Mouse (Mus musculus): Measurements from ENCODE around the gene AC124108.1. TPM values are rescaled to one million over a fixed set of nuclear protein-coding genes. Genes with fewer than 3 reads are reported as not detected.

Gene AC124108.1
- polyA plus RNA-seq, 1 experiment from 2014 or later = 0.19 TPM

DNA sequence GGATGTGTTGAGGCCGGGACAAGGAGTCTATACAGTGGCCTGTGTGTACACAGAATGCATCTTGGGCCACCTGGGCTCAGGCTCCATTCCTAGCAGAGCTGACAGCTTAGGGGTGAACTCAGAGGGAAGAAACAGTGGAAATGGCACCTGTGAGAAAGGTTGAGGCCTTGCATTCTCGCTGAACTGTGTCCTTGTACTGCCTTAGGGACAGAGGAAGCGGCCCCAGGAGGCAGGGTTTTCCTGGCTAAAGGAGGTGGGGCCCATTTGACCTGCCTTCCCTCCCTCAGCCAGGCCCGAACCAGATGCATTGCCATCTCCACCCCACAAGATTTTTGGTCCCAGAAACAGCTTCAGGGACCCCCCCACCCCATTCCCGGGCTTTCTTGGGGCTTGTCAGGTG, 4.4 kb downstream of the AC124108.1 start:
- no peak overlapping the region for H3K27ac ChIP-seq
- no peak overlapping the region for H3K4me2 ChIP-seq (replicated peaks)
- H3K27me3 ChIP-seq = peaks cover 63% of the 10 kb centered on the region
- ATAC-seq (ENCODE audit: low FRiP score, low read depth) = no peak
- no peaks in the 10 kb centered on the region for H3K36me3 ChIP-seq
- peak overlapping the region; percentile 31; the same call in 1 of the 2 replicates for H3K9ac ChIP-seq
- H3K4me1 ChIP-seq = peaks cover 67% of the 10 kb centered on the region
- 34% methylated on average over 5 of the region's 5 CpGs for WGBS
- H3K9me3 ChIP-seq = no peaks in the 10 kb centered on the region
- no peak overlapping the region for H3K4me3 ChIP-seq

DNA sequence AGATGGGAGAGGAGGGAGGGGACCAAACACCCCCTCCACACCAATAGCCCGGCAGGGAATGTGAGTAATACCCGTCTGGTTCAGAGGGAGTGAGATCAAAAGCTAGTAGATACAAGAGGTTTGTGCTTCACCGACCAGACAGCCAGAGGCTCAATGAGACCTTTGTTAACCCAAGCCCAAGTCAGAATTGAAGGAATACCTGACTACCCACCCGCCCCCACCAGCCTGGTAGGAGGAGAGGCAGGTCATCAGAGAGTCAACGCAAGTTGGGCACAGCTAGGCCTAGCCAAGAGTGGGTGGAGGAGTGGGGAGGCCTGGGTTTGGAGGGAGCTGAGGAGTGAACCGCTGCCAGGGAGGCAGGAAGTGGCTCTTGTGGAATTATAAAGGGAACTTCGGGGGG, 5.1 kb downstream of the AC124108.1 start:
- Histone ChIP-seq H3K9ac (no peak overlapping the region), H3K36me3 (no peaks in the 10 kb centered on the region), H3K4me3 (no peak overlapping the region), H3K27ac (no peak overlapping the region), H3K4me2 (replicated peaks) (no peak overlapping the region), H3K27me3 (peaks cover 57% of the 10 kb centered on the region), H3K4me1 (peaks cover 65% of the 10 kb centered on the region), H3K9me3 (no peaks in the 10 kb centered on the region)
- ATAC-seq (ENCODE audit: low FRiP score, low read depth) = no peak
- WGBS = 13% methylated on average over 7 of the region's 7 CpGs

DNA sequence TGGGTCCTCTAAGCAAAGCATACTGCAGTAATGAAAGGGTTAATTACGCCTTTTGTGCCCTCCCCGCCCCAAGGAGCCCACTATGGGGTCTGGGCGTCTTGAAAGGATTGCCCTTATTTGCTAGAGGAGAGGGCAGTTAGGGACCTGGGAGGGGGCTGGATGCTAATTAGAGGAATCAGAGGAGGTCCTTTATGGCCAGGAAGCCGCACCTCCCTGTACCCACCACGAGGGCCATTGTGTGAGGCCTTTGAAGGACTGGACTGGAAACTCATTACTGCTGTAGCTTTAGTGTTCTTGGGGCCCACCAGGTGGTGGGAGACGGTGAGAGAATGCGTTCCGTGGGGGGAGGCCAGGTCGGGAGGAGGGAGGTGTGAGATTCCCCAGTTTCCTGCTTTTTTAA, 6.4 kb downstream of the AC124108.1 start:
- Histone ChIP-seq H3K4me3 (no peak overlapping the region), H3K36me3 (no peaks in the 10 kb centered on the region), H3K4me1 (peaks cover 61% of the 10 kb centered on the region), H3K27ac (no peak overlapping the region), H3K9me3 (no peaks in the 10 kb centered on the region), H3K27me3 (peaks cover 43% of the 10 kb centered on the region), H3K9ac (no peak overlapping the region), H3K4me2 (replicated peaks) (no peak overlapping the region)
- ATAC-seq (ENCODE audit: low FRiP score, low read depth) = no peak
- 5% methylated on average over 9 of the region's 9 CpGs for WGBS

DNA sequence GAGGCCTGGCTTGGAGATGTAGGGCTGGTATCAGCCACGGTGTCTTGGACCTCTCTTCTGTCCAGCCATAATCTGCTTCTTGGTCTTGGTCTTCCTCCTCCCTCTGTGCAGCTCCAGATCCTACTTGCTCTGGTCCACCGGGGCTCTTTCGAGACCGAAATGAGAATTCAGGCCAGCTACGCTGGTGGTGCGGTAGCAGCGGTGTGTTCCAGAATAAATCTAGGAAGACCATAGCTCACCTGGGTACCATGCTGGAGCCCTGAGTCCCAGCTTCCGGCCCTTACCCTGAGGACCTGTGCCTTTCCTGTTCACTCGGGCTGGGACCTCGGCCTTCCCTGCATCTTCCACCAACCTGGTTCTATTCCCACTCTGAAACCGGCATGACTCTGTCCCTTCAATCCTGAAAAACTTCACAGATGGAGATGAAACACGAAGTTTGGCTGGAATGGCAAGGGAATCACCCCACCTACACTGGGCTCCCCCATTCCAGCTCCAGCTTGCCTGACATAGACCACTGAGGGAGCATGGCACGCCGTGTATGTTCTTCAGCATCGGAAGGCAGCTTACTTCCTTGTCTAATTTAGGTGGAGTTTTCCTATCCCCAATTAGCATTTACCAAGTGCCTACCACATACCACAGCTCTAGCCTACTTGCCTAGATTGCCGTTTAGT, 7.3 kb downstream of the AC124108.1 start:
- no peak overlapping the region for H3K27ac ChIP-seq
- H3K4me1 ChIP-seq = peaks cover 61% of the 10 kb centered on the region
- no peak overlapping the region for H3K4me2 ChIP-seq (replicated peaks)
- H3K9me3 ChIP-seq = no peaks in the 10 kb centered on the region
- 78% methylated on average over 16 of the region's 16 CpGs for WGBS
- H3K9ac ChIP-seq = no peak overlapping the region
- no peaks in the 10 kb centered on the region for H3K36me3 ChIP-seq
- peaks cover 35% of the 10 kb centered on the region for H3K27me3 ChIP-seq
- no peak for ATAC-seq (ENCODE audit: low FRiP score, low read depth)
- no peak overlapping the region for H3K4me3 ChIP-seq

DNA sequence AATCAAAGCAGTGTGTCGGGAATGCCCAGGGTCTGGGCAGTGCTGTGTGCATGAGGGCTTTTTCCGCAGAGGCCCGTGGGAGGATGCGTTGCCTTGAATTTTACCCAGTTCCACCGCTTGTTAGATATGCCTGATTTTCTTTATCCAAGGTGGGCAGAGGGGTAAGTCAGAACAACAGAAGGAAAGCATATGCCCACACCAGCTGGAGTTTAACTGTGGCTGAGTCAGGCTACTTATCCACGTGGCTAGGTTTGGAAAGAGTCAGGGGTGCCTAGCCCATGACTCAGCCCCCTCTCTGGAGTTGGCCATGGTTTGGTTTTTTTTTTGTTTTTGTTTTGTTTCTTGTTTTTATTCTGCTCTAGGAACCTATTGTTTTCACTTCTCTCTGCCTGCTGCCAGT, 8.0 kb downstream of the AC124108.1 start:
- H3K4me2 ChIP-seq (replicated peaks) = no peak overlapping the region
- WGBS = 75% methylated on average over 6 of the region's 6 CpGs
- no peaks in the 10 kb centered on the region for H3K36me3 ChIP-seq
- H3K27ac ChIP-seq = no peak overlapping the region
- no peak for ATAC-seq (ENCODE audit: low FRiP score, low read depth)
- H3K4me3 ChIP-seq = no peak overlapping the region
- peaks cover 28% of the 10 kb centered on the region for H3K27me3 ChIP-seq
- H3K9me3 ChIP-seq = no peaks in the 10 kb centered on the region
- H3K4me1 ChIP-seq = peaks cover 61% of the 10 kb centered on the region
- no peak overlapping the region for H3K9ac ChIP-seq

DNA sequence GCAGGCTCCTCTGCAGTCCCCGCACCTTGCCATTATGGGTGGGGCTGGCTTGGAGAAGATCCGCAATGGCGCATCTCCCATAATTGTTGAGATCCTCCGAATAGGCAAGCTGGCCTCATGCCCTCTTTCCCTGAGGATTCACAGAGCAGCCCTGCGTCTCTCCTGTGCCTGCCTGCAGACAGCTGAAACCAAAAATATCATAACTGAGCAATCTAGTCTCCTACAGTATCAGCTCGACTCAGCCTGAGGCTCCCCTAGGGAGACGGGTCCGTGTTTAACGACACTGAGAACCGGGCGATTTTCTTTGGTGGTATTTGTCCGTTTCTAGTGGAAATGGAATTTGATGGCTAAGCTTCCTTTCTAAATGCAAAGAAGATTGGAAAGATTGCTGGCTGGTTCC, 8.7 kb downstream of the AC124108.1 start:
- Histone ChIP-seq H3K4me1 (peaks cover 55% of the 10 kb centered on the region), H3K9me3 (no peaks in the 10 kb centered on the region), H3K4me2 (replicated peaks) (peak overlapping the region; percentile 57), H3K36me3 (no peaks in the 10 kb centered on the region), H3K4me3 (peak overlapping the region; percentile 38), H3K27me3 (peaks cover 23% of the 10 kb centered on the region), H3K9ac (0 out of 2 replicates have a peak overlapping the region, but pooled peaks have one; percentile 25), H3K27ac (no peak overlapping the region)
- ATAC-seq (ENCODE audit: low FRiP score, low read depth) = no peak
- 20% methylated on average over 12 of the region's 12 CpGs for WGBS

DNA sequence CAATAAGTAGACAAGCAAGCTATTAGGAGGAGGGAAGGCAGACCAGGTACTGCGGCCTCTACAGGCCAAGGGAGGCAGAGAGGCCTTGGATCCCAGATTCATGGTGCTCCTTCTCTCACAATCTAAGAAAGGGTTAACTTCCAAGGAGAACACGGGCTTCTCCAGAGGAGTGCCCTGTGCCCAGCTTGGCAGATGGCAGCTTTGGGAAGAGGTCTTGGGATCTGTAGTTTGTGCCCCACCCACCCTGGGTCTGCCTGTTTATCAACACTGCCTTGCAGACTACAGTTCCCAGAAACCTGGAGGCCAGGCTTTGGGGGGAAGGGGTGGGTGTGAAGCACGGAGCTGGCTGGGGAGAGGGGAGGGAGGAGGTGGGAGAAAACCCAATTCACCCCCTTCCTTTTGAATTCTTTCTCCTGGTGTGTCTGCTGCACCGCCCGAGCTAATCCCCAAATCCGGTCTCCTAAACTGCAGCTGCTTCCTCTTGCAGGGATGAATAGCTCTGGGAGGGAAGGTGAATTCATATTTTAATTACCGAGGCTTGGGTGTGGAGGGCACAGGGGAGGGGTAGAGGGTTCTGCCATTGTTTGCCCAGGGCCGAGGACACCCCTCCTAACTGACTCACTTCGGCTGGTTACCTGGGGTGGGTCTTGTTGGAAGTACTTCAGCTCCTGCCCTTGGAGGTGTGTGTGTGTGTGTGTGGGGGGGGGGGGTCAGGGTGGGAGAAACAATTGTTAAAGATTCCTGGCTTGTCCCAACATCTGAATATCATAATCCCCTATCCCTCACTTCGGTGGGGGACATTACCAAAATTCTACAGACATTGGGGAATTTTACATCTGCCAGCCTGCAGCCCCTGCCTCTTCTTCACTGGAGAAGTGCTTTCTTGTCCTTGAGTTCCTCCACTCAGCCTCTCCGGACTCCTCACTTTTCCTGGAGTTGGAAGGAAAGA, 9.6 kb downstream of the AC124108.1 start:
- H3K4me3 ChIP-seq = peak overlapping the region; percentile 38
- WGBS = 12% methylated on average over 10 of the region's 11 CpGs
- no peaks in the 10 kb centered on the region for H3K9me3 ChIP-seq
- H3K27me3 ChIP-seq = peaks cover 21% of the 10 kb centered on the region; the same call in 1 of the 2 replicates
- peak overlapping the region; percentile 48 for H3K9ac ChIP-seq
- no peak overlapping the region for H3K27ac ChIP-seq
- ATAC-seq (ENCODE audit: low FRiP score, low read depth) = peak; percentile 91
- H3K4me2 ChIP-seq (replicated peaks) = peak overlapping the region; percentile 57
- no peaks in the 10 kb centered on the region for H3K36me3 ChIP-seq
- H3K4me1 ChIP-seq = peaks cover 47% of the 10 kb centered on the region

DNA sequence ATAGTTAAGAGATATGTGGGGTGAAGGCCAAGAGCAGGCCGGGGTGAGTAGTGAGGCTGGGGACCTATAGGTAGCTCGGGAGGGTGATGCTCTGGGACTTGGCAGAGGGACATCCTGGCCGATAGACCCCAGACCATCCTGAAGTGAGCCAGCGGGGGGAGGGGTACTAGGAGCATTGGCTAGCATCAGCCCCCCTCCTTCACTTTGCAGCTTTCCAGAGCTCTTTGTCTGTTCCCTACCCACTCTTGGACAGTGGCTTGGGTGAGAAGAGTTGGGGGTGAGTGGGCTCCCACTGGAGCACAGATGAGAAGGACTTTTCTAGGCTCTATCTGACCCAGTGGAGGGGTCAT, 10.2 kb downstream of the AC124108.1 start:
- peak overlapping the region; percentile 38 for H3K4me3 ChIP-seq
- 36% methylated on average over 4 of the region's 4 CpGs for WGBS

DNA sequence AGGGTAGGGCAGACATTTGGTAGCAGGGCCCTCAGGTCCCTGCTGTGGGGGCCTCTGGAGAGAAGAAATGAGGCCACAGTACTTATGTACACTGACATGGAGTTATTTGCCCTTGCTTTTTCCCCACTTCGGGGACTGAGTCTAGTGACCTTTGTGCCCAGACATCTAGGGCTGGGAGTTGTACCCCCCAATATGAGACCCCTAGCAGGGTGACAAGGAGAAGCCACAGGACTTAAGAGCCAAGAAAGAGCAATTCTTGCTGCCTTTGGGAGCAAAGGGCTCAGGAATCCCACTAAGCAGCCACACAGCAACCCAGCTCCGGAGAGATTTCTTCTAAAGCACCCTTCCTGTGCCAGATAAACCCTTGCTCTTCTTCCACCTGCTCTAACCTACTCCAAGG, 10.7 kb downstream of the AC124108.1 start:
- 63% methylated on average over 2 of the region's 2 CpGs for WGBS
- H3K4me2 ChIP-seq (replicated peaks) = peak overlapping the region; percentile 57
- peak overlapping the region; percentile 38; the same call in 1 of the 2 replicates for H3K4me3 ChIP-seq
- peak overlapping the region; percentile 31 for H3K9ac ChIP-seq
- H3K27me3 ChIP-seq = peaks cover 16% of the 10 kb centered on the region; the same call in 1 of the 2 replicates
- no peaks in the 10 kb centered on the region for H3K9me3 ChIP-seq
- peaks cover 39% of the 10 kb centered on the region for H3K4me1 ChIP-seq
- ATAC-seq (ENCODE audit: low FRiP score, low read depth) = no peak
- no peaks in the 10 kb centered on the region for H3K36me3 ChIP-seq
- H3K27ac ChIP-seq = no peak overlapping the region

More for the DNA sequence above, 10.2 kb downstream of the AC124108.1 start:
- ATAC-seq (ENCODE audit: low FRiP score, low read depth) = no peak
- H3K27me3 ChIP-seq = peaks cover 20% of the 10 kb centered on the region; the same call in 1 of the 2 replicates
- peak overlapping the region; percentile 57 for H3K4me2 ChIP-seq (replicated peaks)
- H3K9ac ChIP-seq = peak overlapping the region; percentile 31
- no peaks in the 10 kb centered on the region for H3K36me3 ChIP-seq
- no peaks in the 10 kb centered on the region for H3K9me3 ChIP-seq
- peaks cover 42% of the 10 kb centered on the region for H3K4me1 ChIP-seq
- H3K27ac ChIP-seq = no peak overlapping the region

DNA sequence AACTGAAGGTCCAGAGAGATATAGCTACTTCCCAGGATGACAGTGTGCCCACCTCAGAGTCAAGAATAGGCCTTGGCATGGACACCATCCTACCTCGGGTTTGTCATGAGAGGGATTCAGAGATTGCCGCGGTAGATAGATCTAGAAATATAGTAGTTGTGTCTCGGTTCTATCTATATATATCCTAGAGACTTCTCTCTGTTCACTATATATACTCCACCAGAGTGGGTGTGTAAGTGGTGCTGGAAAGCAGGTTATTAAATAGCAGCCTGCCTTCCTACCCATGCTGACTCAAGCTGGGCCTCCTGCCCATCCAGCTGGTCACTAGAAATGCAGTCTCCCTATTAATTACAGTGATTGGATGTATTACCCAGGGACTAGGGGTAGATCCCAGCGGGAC, 11.5 kb downstream of the AC124108.1 start:
- Histone ChIP-seq H3K4me2 (replicated peaks) (no peak overlapping the region), H3K36me3 (no peaks in the 10 kb centered on the region), H3K4me3 (no peak overlapping the region), H3K27ac (no peak overlapping the region), H3K9ac (no peak overlapping the region), H3K27me3 (peaks cover 10% of the 10 kb centered on the region; the same call in 1 of the 2 replicates), H3K9me3 (no peaks in the 10 kb centered on the region), H3K4me1 (peaks cover 37% of the 10 kb centered on the region)
- ATAC-seq (ENCODE audit: low FRiP score, low read depth) = no peak
- 90% methylated on average over 5 of the region's 5 CpGs for WGBS

DNA sequence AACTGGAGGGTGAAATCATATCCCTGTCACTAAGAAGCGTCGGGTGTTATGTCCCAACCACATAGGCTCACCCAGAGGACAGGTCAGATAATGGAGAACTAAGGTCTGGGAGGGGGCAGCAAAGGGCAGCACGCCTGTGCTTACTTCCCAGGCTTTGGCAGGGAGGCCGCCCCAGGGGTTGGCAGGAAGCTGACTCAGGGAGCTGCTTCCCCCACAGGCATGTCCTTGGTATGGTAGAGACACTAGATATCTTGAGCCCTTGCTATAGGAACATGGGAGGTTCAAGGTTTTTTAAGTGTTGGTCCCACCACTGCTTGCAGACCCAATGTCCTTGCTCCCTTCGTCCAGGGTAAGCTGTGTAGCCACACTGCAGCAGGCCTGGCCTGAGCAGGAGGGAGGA, 14.7 kb downstream of the AC124108.1 start:
- Histone ChIP-seq H3K4me3 (no peak overlapping the region), H3K4me1 (peaks cover 35% of the 10 kb centered on the region), H3K9me3 (no peaks in the 10 kb centered on the region), H3K9ac (no peak overlapping the region), H3K4me2 (replicated peaks) (no peak overlapping the region), H3K27ac (no peak overlapping the region), H3K36me3 (no peaks in the 10 kb centered on the region), H3K27me3 (peaks cover 9% of the 10 kb centered on the region)
- no peak for ATAC-seq (ENCODE audit: low FRiP score, low read depth)
- 53% methylated on average over 5 of the region's 5 CpGs for WGBS

DNA sequence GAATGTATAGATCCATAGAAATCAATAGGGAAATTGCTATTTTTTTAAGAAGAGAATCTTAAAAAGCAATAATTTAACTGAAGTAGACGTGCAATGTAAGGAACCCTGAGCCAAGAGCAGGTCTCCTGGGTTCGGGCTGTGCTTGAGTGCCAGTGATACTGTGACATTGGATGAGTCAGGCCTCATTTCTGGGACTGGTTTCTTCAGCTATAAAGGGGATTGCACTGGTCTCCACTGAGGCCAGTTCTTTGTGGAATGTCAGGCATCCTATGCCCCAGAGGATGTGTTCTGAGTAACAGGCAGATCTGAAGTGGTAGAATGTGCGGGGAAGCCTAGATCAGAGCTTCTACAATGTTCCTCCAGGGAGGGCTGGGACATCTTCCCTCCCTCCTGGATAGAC, 15.6 kb downstream of the AC124108.1 start:
- no peaks in the 10 kb centered on the region for H3K36me3 ChIP-seq
- no peak overlapping the region for H3K4me3 ChIP-seq
- H3K27ac ChIP-seq = no peak overlapping the region
- WGBS = 80% methylated on average over 3 of the region's 3 CpGs
- no peak for ATAC-seq (ENCODE audit: low FRiP score, low read depth)
- no peaks in the 10 kb centered on the region for H3K9me3 ChIP-seq
- H3K4me1 ChIP-seq = peaks cover 30% of the 10 kb centered on the region
- H3K27me3 ChIP-seq = peaks cover 18% of the 10 kb centered on the region
- H3K4me2 ChIP-seq (replicated peaks) = no peak overlapping the region
- no peak overlapping the region for H3K9ac ChIP-seq

All from limb, embryonic 13.5 days (tissue).